14 mouse cellular contexts compared by ENCODE assay signal in genomic region chr2:32791297-32791696, GRCm38 (mm10). TPM values are rescaled to one million over a fixed set of nuclear protein-coding genes. Genes with fewer than 3 reads are reported as not detected.
A peak's percentile ranks its signal among the peaks of the same experiment; 100 is the strongest.
DNase-seq lines count a peak whose midpoint lies in the region; ATAC-seq and TF ChIP-seq lines count a peak whose summit lies in the region.
"Had no signal": no experiment of that assay in that cellular context is flagged by ENCODE, and none has a peak within 500 bp of the region (broad histone marks: within the 10 kb centered on the region; RNA-seq: fewer than 3 reads in every experiment).

No protein-coding gene starts in this region.

- no peak for TF ChIP-seq POLR2A in cerebellum, adult 2 months (IDR thresholded peaks at IDR 0.05; ENCODE audit: borderline replicate concordance, insufficient read depth, low read length)

- ATAC-seq in forebrain, embryonic 15.5 days (replicated peaks), result no peak
- no peak for ATAC-seq in forebrain, postnatal 0 days
- ATAC-seq in lung, embryonic 14.5 days (ENCODE audit: insufficient read depth), result no peak
- ATAC-seq: midbrain, embryonic 13.5 days had no signal

- H3K36me3 ChIP-seq in forebrain, embryonic 15.5 days, result peaks cover 35% of the 10 kb centered on the region
- peaks cover 62% of the 10 kb centered on the region for H3K36me3 ChIP-seq in forebrain, postnatal 0 days (ENCODE audit: insufficient read depth)
- H3K36me3 ChIP-seq in lung, embryonic 14.5 days (ENCODE audit: insufficient read depth), result peaks cover 21% of the 10 kb centered on the region; the same call in 1 of the 2 replicates

- H3K9me3 ChIP-seq in forebrain, embryonic 15.5 days, result no peaks in the 10 kb centered on the region
- H3K9me3 ChIP-seq in forebrain, postnatal 0 days (ENCODE audit: low read length), result no peaks in the 10 kb centered on the region
- H3K9me3 ChIP-seq in lung, embryonic 14.5 days (ENCODE audit: low read depth, low read length), result no peaks in the 10 kb centered on the region
- H3K9me3 ChIP-seq: embryonic facial prominence, embryonic 13.5 days; midbrain, embryonic 13.5 days had no signal

- no peak overlapping the region for H3K4me3 ChIP-seq in forebrain, embryonic 15.5 days
- no peak overlapping the region for H3K4me3 ChIP-seq in forebrain, postnatal 0 days (ENCODE audit: low read depth, low read length)
- H3K4me3 ChIP-seq in lung, embryonic 14.5 days (ENCODE audit: low read depth, low read length), result no peak overlapping the region
- no peak overlapping the region for H3K4me3 ChIP-seq in cerebellum, adult 2 months (replicated peaks; ENCODE audit: insufficient read depth, low read depth, low read length)
- H3K4me3 ChIP-seq: embryonic facial prominence, embryonic 13.5 days; midbrain, embryonic 13.5 days had no signal

- WGBS in forebrain, embryonic 15.5 days, result 70% methylated on average over 6 of the region's 6 CpGs
- 54% methylated on average over 6 of the region's 6 CpGs for WGBS in forebrain, postnatal 0 days
- WGBS in lung, embryonic 14.5 days, result 50% methylated on average over 6 of the region's 6 CpGs
- 34% methylated on average over 6 of the region's 6 CpGs for WGBS in cerebellum, adult 2 months

- H3K9ac ChIP-seq in forebrain, embryonic 15.5 days (replicated peaks), result no peak overlapping the region
- H3K9ac ChIP-seq in forebrain, postnatal 0 days, result no peak overlapping the region
- no peak overlapping the region for H3K9ac ChIP-seq in lung, embryonic 14.5 days
- H3K9ac ChIP-seq: embryonic facial prominence, embryonic 13.5 days; midbrain, embryonic 13.5 days had no signal

- H3K4me1 ChIP-seq in forebrain, embryonic 15.5 days, result no peaks in the 10 kb centered on the region
- H3K4me1 ChIP-seq in forebrain, postnatal 0 days (ENCODE audit: insufficient read depth), result no peaks in the 10 kb centered on the region
- H3K4me1 ChIP-seq in lung, embryonic 14.5 days (ENCODE audit: insufficient read depth), result no peaks in the 10 kb centered on the region
- peaks cover 18% of the 10 kb centered on the region for H3K4me1 ChIP-seq in cerebellum, adult 2 months (ENCODE audit: control insufficient read depth, insufficient read depth, low read length)
- H3K4me1 ChIP-seq: embryonic facial prominence, embryonic 13.5 days; midbrain, embryonic 13.5 days had no signal

- intact Hi-C loops in gastrocnemius, postnatal 36 days (cut with DNase I), result loop anchor here (5.0 kb wide), 2 partner anchors 46 to 131 kb away; no protein-coding TSS in a partner anchor

- H3K27ac ChIP-seq in forebrain, embryonic 15.5 days (replicated peaks), result 0 out of 2 replicates have a peak overlapping the region, but pooled peaks have one; percentile 16
- H3K27ac ChIP-seq in forebrain, postnatal 0 days (ENCODE audit: low read depth, low read length), result no peak overlapping the region
- H3K27ac ChIP-seq in lung, embryonic 14.5 days (ENCODE audit: low read depth), result no peak overlapping the region
- H3K27ac ChIP-seq in cerebellum, adult 2 months (ENCODE audit: insufficient read depth, low read length), result no peak overlapping the region
- H3K27ac ChIP-seq: embryonic facial prominence, embryonic 13.5 days; midbrain, embryonic 13.5 days had no signal

- DNase-seq in forebrain, postnatal 0 days, result no peak
- peak; percentile 62 for DNase-seq in Muller cell, postnatal 12 days (ENCODE audit: inconsistent ontology term)
- DNase-seq in gastrocnemius, postnatal 36 days, result peak; percentile 66 to 72
- DNase-seq in lung, embryonic 14.5 days, result peak; percentile 81
- DNase-seq in yolk sac, embryonic 10.5 days (ENCODE audit: low spot score), result no peak
- no peak for DNase-seq in T-cell, adult 2 months (ENCODE audit: low spot score)
- no peak for DNase-seq in cerebellum, adult 2 months
- DNase-seq: kidney, adult 9 months; layer of hippocampus, postnatal 36 days had no signal

- no peak overlapping the region for H3K4me2 ChIP-seq in forebrain, embryonic 15.5 days (replicated peaks)
- H3K4me2 ChIP-seq in forebrain, postnatal 0 days (ENCODE audit: low read depth), result no peak overlapping the region
- H3K4me2 ChIP-seq in lung, embryonic 14.5 days, result no peak overlapping the region
- H3K4me2 ChIP-seq: embryonic facial prominence, embryonic 13.5 days; liver, embryonic 11.5 days; midbrain, embryonic 13.5 days had no signal

- no peaks in the 10 kb centered on the region for H3K27me3 ChIP-seq in forebrain, embryonic 15.5 days
- no peaks in the 10 kb centered on the region for H3K27me3 ChIP-seq in forebrain, postnatal 0 days (ENCODE audit: insufficient read depth, low read length)
- no peaks in the 10 kb centered on the region for H3K27me3 ChIP-seq in lung, embryonic 14.5 days (ENCODE audit: insufficient read depth, low read length)
- no peaks in the 10 kb centered on the region for H3K27me3 ChIP-seq in cerebellum, adult 2 months (ENCODE audit: control insufficient read depth, insufficient read depth, low read length)
- H3K27me3 ChIP-seq: embryonic facial prominence, embryonic 13.5 days; midbrain, embryonic 13.5 days had no signal

- no peak for TF ChIP-seq CTCF in forebrain, postnatal 0 days (IDR thresholded peaks at IDR 0.05; ENCODE audit: low read depth)
- TF ChIP-seq CTCF in lung, embryonic 14.5 days (IDR thresholded peaks at IDR 0.05; ENCODE audit: low read depth), result no peak
- TF ChIP-seq CTCF in cerebellum, adult 2 months (IDR thresholded peaks at IDR 0.05; ENCODE audit: borderline replicate concordance, insufficient read depth, low read depth, low read length), result no peak

RNA-seq across cellular contexts. Expression of gene Cfap157, which starts 7.1 kb away (rescaled TPM):
- polyA plus RNA-seq in forebrain, embryonic 15.5 days (2015; fragmentation: Nextera tagmentation; extraction: Ambion mirVana), result 0.61 and 1.0 TPM in 2 replicates
- total RNA-seq in forebrain, postnatal 0 days (2014; rRNA removed), result 1.0 and 1.2 TPM in 2 replicates
- polyA plus RNA-seq in forebrain, postnatal 0 days (2015; fragmentation: Nextera tagmentation; extraction: Ambion mirVana), result 0.94 and 2.8 TPM in 2 replicates
- total RNA-seq in gastrocnemius, postnatal 36 days (2021), result not detected
- 0.11 and 0.33 TPM in 2 replicates for polyA plus RNA-seq in lung, embryonic 14.5 days (2014; fragmentation: Nextera tagmentation; extraction: Ambion mirVana)
- 0.70 and 1.7 TPM in 2 replicates for polyA plus RNA-seq in cerebellum, adult 2 months (2012; rRNA removed)

RNA-seq across cellular contexts. Expression of gene Ptrh1, which starts 15.7 kb away (rescaled TPM):
- 4.8 and 6.6 TPM in 2 replicates for polyA plus RNA-seq in forebrain, embryonic 15.5 days (2015; fragmentation: Nextera tagmentation; extraction: Ambion mirVana)
- total RNA-seq in forebrain, postnatal 0 days (2014; rRNA removed), result 2.4 and 5.5 TPM in 2 replicates
- polyA plus RNA-seq in forebrain, postnatal 0 days (2015; fragmentation: Nextera tagmentation; extraction: Ambion mirVana), result 4.0 and 4.8 TPM in 2 replicates
- 1 to 10 TPM; 2.0 to 2.1 TPM for total RNA-seq in gastrocnemius, postnatal 36 days (2021)
- 2.7 and 4.4 TPM in 2 replicates for polyA plus RNA-seq in lung, embryonic 14.5 days (2014; fragmentation: Nextera tagmentation; extraction: Ambion mirVana)
- 7.4 and 8.5 TPM in 2 replicates for polyA plus RNA-seq in cerebellum, adult 2 months (2012; rRNA removed)

RNA-seq across cellular contexts. Expression of gene Ttc16, which starts 15.9 kb away (rescaled TPM):
- polyA plus RNA-seq in forebrain, embryonic 15.5 days (2015; fragmentation: Nextera tagmentation; extraction: Ambion mirVana), result 0.61 and 0.66 TPM in 2 replicates
- total RNA-seq in forebrain, postnatal 0 days (2014; rRNA removed), result 1.00 and 1.8 TPM in 2 replicates
- polyA plus RNA-seq in forebrain, postnatal 0 days (2015; fragmentation: Nextera tagmentation; extraction: Ambion mirVana), result 0.68 and 1.2 TPM in 2 replicates
- not detected for total RNA-seq in gastrocnemius, postnatal 36 days (2021)
- polyA plus RNA-seq in lung, embryonic 14.5 days (2014; fragmentation: Nextera tagmentation; extraction: Ambion mirVana), result 0.15 and 0.33 TPM in 2 replicates
- polyA plus RNA-seq in cerebellum, adult 2 months (2012; rRNA removed), result 2.0 and 2.6 TPM in 2 replicates

RNA-seq across cellular contexts. Expression of gene Tor2a, which starts 34.3 kb away (rescaled TPM):
- polyA plus RNA-seq in forebrain, embryonic 15.5 days (2015; fragmentation: Nextera tagmentation; extraction: Ambion mirVana), result 63.2 and 66.3 TPM in 2 replicates
- total RNA-seq in forebrain, postnatal 0 days (2014; rRNA removed), result 51.4 and 54.3 TPM in 2 replicates
- 40.7 and 44.8 TPM in 2 replicates for polyA plus RNA-seq in forebrain, postnatal 0 days (2015; fragmentation: Nextera tagmentation; extraction: Ambion mirVana)
- total RNA-seq in gastrocnemius, postnatal 36 days (2021), result 1 to 10 TPM; 3.9 to 5.1 TPM
- 66.2 and 71.0 TPM in 2 replicates for polyA plus RNA-seq in lung, embryonic 14.5 days (2014; fragmentation: Nextera tagmentation; extraction: Ambion mirVana)
- 41.6 and 43.8 TPM in 2 replicates for polyA plus RNA-seq in cerebellum, adult 2 months (2012; rRNA removed)

RNA-seq across cellular contexts. Expression of gene 6330409D20Rik, which starts 50.5 kb away (rescaled TPM):
- 2.4 and 2.7 TPM in 2 replicates for polyA plus RNA-seq in forebrain, embryonic 15.5 days (2015; fragmentation: Nextera tagmentation; extraction: Ambion mirVana)
- 2.1 and 4.3 TPM in 2 replicates for total RNA-seq in forebrain, postnatal 0 days (2014; rRNA removed)
- polyA plus RNA-seq in forebrain, postnatal 0 days (2015; fragmentation: Nextera tagmentation; extraction: Ambion mirVana), result 2.2 and 2.9 TPM in 2 replicates
- total RNA-seq in gastrocnemius, postnatal 36 days (2021), result not detected
- 0.20 TPM in 1 of 2 replicates, not detected in the other for polyA plus RNA-seq in lung, embryonic 14.5 days (2014; fragmentation: Nextera tagmentation; extraction: Ambion mirVana)
- 5.6 and 7.7 TPM in 2 replicates for polyA plus RNA-seq in cerebellum, adult 2 months (2012; rRNA removed)
- polyA plus RNA-seq: gonadal fat pad, adult 2 months; liver, embryonic 11.5 days had no signal

Comparison
In these comparisons a context has a peak if more than half of its experiments do, and no peak if none do; other contexts are left out.
1. DNase-seq: peak in Muller cell, postnatal 12 days (single experiment), gastrocnemius, postnatal 36 days (2 of 2) and lung, embryonic 14.5 days (single experiment); none in forebrain, postnatal 0 days (single experiment), yolk sac, embryonic 10.5 days (single experiment), T-cell, adult 2 months (single experiment) and cerebellum, adult 2 months (0 of 2).